Mouse (Mus musculus) hindbrain, embryonic 14.5 days (tissue): ENCODE measurements around the gene Hbb-y. TPM values are rescaled to one million over a fixed set of nuclear protein-coding genes. Genes with fewer than 3 reads are reported as not detected.
A peak's percentile ranks its signal among the peaks of the same experiment; 100 is the strongest.
"Not testable (repeated sequence)": the region's sequence is repeated elsewhere in the genome, so short reads cannot be mapped to it uniquely, and the experiment has no call there.

Experiments
- ATAC-seq: fragments of 200-750 bp; cut with Nextera tagmentation; 2 replicates; pipeline ENCODE4 v1.8.0; 2017; ENCODE audit warnings: moderate number of reproducible peaks, mild to moderate bottlenecking, moderate TSS enrichment, moderate library complexity; ENCODE audit not compliant: low FRiP score
- DNase-seq: peaks from one replicate; pipeline ENCODE4 v3.0.0-alpha.2; 2015; ENCODE audit warnings: low spot score
- H3K27ac ChIP-seq: fragments of 300-500 bp; sonication (generic); 2 replicates; pipeline ENCODE4 v1.5.1; 2014; ENCODE audit warnings: mild to moderate bottlenecking, moderate library complexity
- H3K27me3 ChIP-seq: fragments of 300-500 bp; sonication (generic); 2 replicates; pipeline ENCODE4 v1.6.1; 2014; ENCODE audit warnings: mild to moderate bottlenecking, low read length, mixed read lengths; ENCODE audit not compliant: control insufficient read depth, insufficient read depth
- H3K36me3 ChIP-seq: fragments of 300-500 bp; sonication (generic); replicated peaks from 2 replicates; pipeline ENCODE4 v1.6.1; 2014; ENCODE audit not compliant: control insufficient read depth, insufficient read depth
- H3K4me1 ChIP-seq: fragments of 300-500 bp; sonication (generic); replicated peaks from 2 replicates; pipeline ENCODE4 v1.6.1; 2014; ENCODE audit warnings: antibody characterized with exemption, low read length, mixed read lengths; ENCODE audit not compliant: control insufficient read depth, insufficient read depth
- H3K4me2 ChIP-seq: fragments of 300-500 bp; sonication (generic); replicated peaks from 2 replicates; pipeline ENCODE4 v1.6.1; 2014; ENCODE audit warnings: mild to moderate bottlenecking, moderate library complexity
- H3K4me3 ChIP-seq: fragments of 300-500 bp; sonication (generic); replicated peaks from 2 replicates; pipeline ENCODE4 v1.5.1; 2014; ENCODE audit warnings: mild to moderate bottlenecking, low read length
- H3K9ac ChIP-seq: fragments of 300-500 bp; sonication (generic); 2 replicates; pipeline ENCODE4 v1.6.1; 2014
- H3K9me3 ChIP-seq: fragments of 300-500 bp; sonication (generic); 2 replicates; pipeline ENCODE4 v1.6.1; 2016; ENCODE audit warnings: low read length; ENCODE audit not compliant: control insufficient read depth
- WGBS: fragments of 180-500 bp; shearing (Covaris S2); extraction: QIAGEN DNeasy Blood & Tissue Kit; methylation state at CpG from one replicate; pipeline ENCODE4 v1.1.7; 2014; 5-methylcytosine and 5-hydroxymethylcytosine counted together
- polyA plus RNA-seq: library from polyadenylated mRNA; unstranded; fragments of >200 nt; fragmentation: Nextera tagmentation; extraction: Ambion mirVana; gene quantifications from 2 replicates; pipeline ENCODE4 v1.2.1, GENCODE M21; 2014

Hbb-y gene
- polyA plus RNA-seq, 1 experiment from 2014 or later = 712 TPM

DNA sequence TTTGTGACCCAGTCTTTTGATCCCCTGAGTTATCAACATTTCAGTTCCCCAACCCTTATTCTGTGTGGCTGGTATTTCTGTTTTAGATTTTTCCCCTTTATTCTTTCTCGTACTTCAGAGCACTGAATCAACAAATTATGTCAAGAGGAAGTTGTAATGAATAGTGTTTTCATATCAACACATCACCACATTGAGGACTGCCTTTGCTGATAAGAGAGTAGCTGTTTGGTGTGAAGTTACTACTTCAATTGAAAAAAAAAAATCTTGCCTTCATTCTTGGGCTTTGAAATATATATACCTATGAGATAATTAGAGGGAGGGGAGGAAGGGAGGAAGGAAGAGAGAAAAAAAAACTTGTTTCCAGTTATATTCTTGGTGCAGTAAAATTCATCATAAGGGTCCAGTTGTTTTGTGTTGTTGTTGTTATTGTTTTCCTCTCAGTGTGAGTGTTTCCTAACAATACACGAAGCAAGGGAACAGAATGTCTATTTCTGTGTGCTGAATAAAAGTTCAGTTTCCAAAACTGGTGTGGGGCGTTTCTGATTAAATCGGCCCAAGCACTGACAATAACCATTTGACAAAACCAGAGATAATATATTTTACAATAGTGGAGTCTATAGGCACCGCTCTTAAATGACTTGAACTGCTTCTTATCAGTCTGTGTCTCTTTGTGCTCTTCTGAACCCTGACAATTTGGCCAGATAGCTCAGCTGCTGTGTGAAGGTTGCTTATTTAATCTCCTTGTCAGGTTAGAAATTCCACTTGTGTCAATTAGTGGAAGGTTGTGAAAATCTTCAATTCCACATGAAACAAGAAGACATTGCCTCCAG lies 43.8 kb downstream of the Hbb-y start:
- Histone ChIP-seq H3K9ac (no peak overlapping the region), H3K36me3 (no peaks in the 10 kb centered on the region), H3K4me2 (no peak overlapping the region), H3K4me3 (no peak overlapping the region), H3K9me3 (no peaks in the 10 kb centered on the region), H3K27me3 (no peaks in the 10 kb centered on the region), H3K4me1 (no peaks in the 10 kb centered on the region), H3K27ac (no peak overlapping the region)
- no peak for DNase-seq
- ATAC-seq = no peak
- 79% methylated on average over 5 of the region's 5 CpGs for WGBS

DNA sequence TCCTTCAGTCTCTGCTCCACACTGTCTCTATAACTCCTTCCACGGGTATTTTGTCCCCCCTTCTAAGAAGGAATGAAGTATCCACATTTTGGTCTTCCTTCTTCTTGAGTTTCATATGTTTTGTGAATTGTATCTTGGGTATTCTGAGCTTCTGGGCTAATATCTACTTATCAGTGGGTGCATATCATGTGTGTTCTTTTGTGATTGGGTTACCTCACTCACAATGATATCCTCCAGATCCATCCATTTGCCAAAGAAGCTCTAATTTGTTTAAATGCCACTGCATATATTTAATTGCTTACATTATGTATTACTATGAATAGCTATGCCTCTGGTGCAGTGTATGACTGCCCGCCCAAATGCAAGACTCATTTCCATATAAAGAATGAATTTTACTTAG lies 44.9 kb downstream of the Hbb-y start:
- H3K4me1 ChIP-seq, H3K9ac ChIP-seq, H3K27ac ChIP-seq, H3K9me3 ChIP-seq, DNase-seq, ATAC-seq, H3K4me2 ChIP-seq, H3K4me3 ChIP-seq, H3K36me3 ChIP-seq, H3K27me3 ChIP-seq: not testable (repeated sequence)
- 71% methylated on average over 2 of the region's 2 CpGs for WGBS

DNA sequence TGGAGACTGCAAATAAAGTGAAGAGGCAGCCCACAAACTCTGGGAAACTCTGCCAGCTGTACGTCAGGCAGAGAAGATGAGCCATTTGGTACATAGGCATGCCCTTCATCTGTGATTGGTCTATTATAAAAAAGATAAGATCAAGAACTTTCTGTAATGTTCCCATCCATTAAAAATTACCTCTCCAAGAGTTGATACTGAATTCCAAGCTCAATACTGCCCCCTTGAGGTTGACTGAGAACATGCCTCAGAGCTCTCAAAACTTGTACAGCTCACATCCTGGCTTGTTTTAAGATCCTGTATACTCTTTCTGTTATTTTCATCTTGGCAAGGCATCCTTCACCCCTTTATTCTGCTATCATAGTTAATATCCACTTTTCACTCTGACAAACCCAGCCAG lies 46.2 kb downstream of the Hbb-y start:
- H3K27ac ChIP-seq = no peak overlapping the region
- H3K9me3 ChIP-seq = no peaks in the 10 kb centered on the region
- H3K9ac ChIP-seq = no peak overlapping the region
- H3K27me3 ChIP-seq = no peaks in the 10 kb centered on the region
- no peak overlapping the region for H3K4me3 ChIP-seq
- H3K4me2 ChIP-seq = no peak overlapping the region
- ATAC-seq (no peak), DNase-seq (peak; percentile 65)
- no peaks in the 10 kb centered on the region for H3K4me1 ChIP-seq
- WGBS = 59% methylated on average over 1 of the region's 1 CpGs
- H3K36me3 ChIP-seq = no peaks in the 10 kb centered on the region

Other genes with a start within 250 kb of the Hbb-y start
- gene Olfr620, start 240.7 kb downstream of the Hbb-y start, polyA plus RNA-seq = not detected in 2 replicates
- gene Olfr622, start 210.5 kb downstream of the Hbb-y start, polyA plus RNA-seq = not detected in 2 replicates
- gene Olfr623, start 189.5 kb downstream of the Hbb-y start, polyA plus RNA-seq = not detected in 2 replicates
- gene Olfr624, start 182.0 kb downstream of the Hbb-y start, polyA plus RNA-seq = not detected in 2 replicates
- gene Olfr625-ps1, start 170.5 kb downstream of the Hbb-y start, polyA plus RNA-seq = not detected in 2 replicates
- not detected in 2 replicates for gene Olfr243, start 138.5 kb downstream of the Hbb-y start, polyA plus RNA-seq
- not detected in 2 replicates for gene Olfr628, start 122.8 kb downstream of the Hbb-y start, polyA plus RNA-seq
- not detected in 2 replicates for gene Olfr629, start 108.3 kb downstream of the Hbb-y start, polyA plus RNA-seq
- not detected in 2 replicates for gene Olfr630, start 95.9 kb downstream of the Hbb-y start, polyA plus RNA-seq
- gene Olfr69, start 81.6 kb downstream of the Hbb-y start, polyA plus RNA-seq = not detected in 2 replicates
- not detected in 2 replicates for gene Olfr68, start 73.5 kb downstream of the Hbb-y start, polyA plus RNA-seq
- not detected in 2 replicates for gene Olfr67, start 61.4 kb downstream of the Hbb-y start, polyA plus RNA-seq
- 1,734 and 1,868 TPM in 2 replicates for gene Hbb-bt, start 39.2 kb downstream of the Hbb-y start, polyA plus RNA-seq
- gene Hbb-bs, start 25.1 kb downstream of the Hbb-y start, polyA plus RNA-seq = 4,248 and 5,201 TPM in 2 replicates
- gene Hbb-bh2, start 12.7 kb downstream of the Hbb-y start, polyA plus RNA-seq = not detected in 2 replicates
- 2.1 and 3.6 TPM in 2 replicates for gene Hbb-bh1, start 10.1 kb downstream of the Hbb-y start, polyA plus RNA-seq
- not detected in 2 replicates for gene Olfr66, start 33.0 kb upstream of the Hbb-y start, polyA plus RNA-seq
- not detected in 2 replicates for gene Olfr64, start 41.3 kb upstream of the Hbb-y start, polyA plus RNA-seq
- gene Olfr65, start 50.3 kb upstream of the Hbb-y start, polyA plus RNA-seq = not detected in 2 replicates
- gene Olfr631, start 75.6 kb upstream of the Hbb-y start, polyA plus RNA-seq = not detected in 2 replicates
- gene Olfr632, start 81.1 kb upstream of the Hbb-y start, polyA plus RNA-seq = not detected in 2 replicates
- not detected in 2 replicates for gene Olfr633, start 91.2 kb upstream of the Hbb-y start, polyA plus RNA-seq
- not detected in 2 replicates for gene Olfr635, start 117.9 kb upstream of the Hbb-y start, polyA plus RNA-seq
- gene Olfr638, start 145.5 kb upstream of the Hbb-y start, polyA plus RNA-seq = not detected in 2 replicates
- 0.03 TPM in 1 of 2 replicates, not detected in the other for gene Olfr639, start 164.1 kb upstream of the Hbb-y start, polyA plus RNA-seq
- gene Olfr640, start 172.4 kb upstream of the Hbb-y start, polyA plus RNA-seq = not detected in 2 replicates
- not detected in 2 replicates for gene Olfr641, start 182.2 kb upstream of the Hbb-y start, polyA plus RNA-seq
- gene Olfr642, start 199.4 kb upstream of the Hbb-y start, polyA plus RNA-seq = not detected in 2 replicates
- gene 4930516K23Rik, start 208.2 kb upstream of the Hbb-y start, polyA plus RNA-seq = not detected in 2 replicates
- gene Olfr644, start 218.7 kb upstream of the Hbb-y start, polyA plus RNA-seq = not detected in 2 replicates
- gene Olfr645, start 232.2 kb upstream of the Hbb-y start, polyA plus RNA-seq = not detected in 2 replicates